Mouse (Mus musculus) intestine, embryonic 14.5 days (tissue): ENCODE results near the gene Smpd1. TPM values are rescaled to one million over a fixed set of nuclear protein-coding genes. Genes with fewer than 3 reads are reported as not detected.

Source experiments
- polyA plus RNA-seq: library from polyadenylated mRNA; unstranded; fragments of >200 nt; fragmentation: Nextera tagmentation; extraction: Ambion mirVana; gene quantifications from 2 replicates; pipeline ENCODE4 v1.2.1, GENCODE M21; 2014

Gene Smpd1
- polyA plus RNA-seq, 1 experiment from 2014 or later: 36.1 TPM

Other genes starting within 250 kb of the Smpd1 start
- gene Olfr689, start 243.2 kb upstream of the Smpd1 start, polyA plus RNA-seq: not detected in 2 replicates
- gene Olfr690, start 220.3 kb upstream of the Smpd1 start, polyA plus RNA-seq: not detected in 2 replicates
- not detected in 2 replicates for gene Olfr691, start 212.1 kb upstream of the Smpd1 start, polyA plus RNA-seq
- not detected in 2 replicates for gene Olfr692, start 186.1 kb upstream of the Smpd1 start, polyA plus RNA-seq
- gene Gm5901, start 179.3 kb upstream of the Smpd1 start, polyA plus RNA-seq: not detected in 2 replicates
- 41.7 and 45.6 TPM in 2 replicates for gene Fam160a2, start 154.3 kb upstream of the Smpd1 start, polyA plus RNA-seq
- gene Cnga4, start 149.8 kb upstream of the Smpd1 start, polyA plus RNA-seq: not detected in 2 replicates
- 0.11 and 0.34 TPM in 2 replicates for gene Cckbr, start 128.6 kb upstream of the Smpd1 start, polyA plus RNA-seq
- 96.0 and 96.7 TPM in 2 replicates for gene Cavin3, start 72.1 kb upstream of the Smpd1 start, polyA plus RNA-seq
- 45.1 and 46.3 TPM in 2 replicates for gene Apbb1, start 27.3 kb downstream of the Smpd1 start, polyA plus RNA-seq
- 0.46 and 0.65 TPM in 2 replicates for gene Hpx, start 45.8 kb downstream of the Smpd1 start, polyA plus RNA-seq
- 25.0 and 27.2 TPM in 2 replicates for gene Trim3, start 79.2 kb downstream of the Smpd1 start, polyA plus RNA-seq
- 213 and 215 TPM in 2 replicates for gene Timm10b, start 85.7 kb downstream of the Smpd1 start, polyA plus RNA-seq
- 88.4 and 89.7 TPM in 2 replicates for gene Arfip2, start 86.1 kb downstream of the Smpd1 start, polyA plus RNA-seq
- 35.5 and 48.9 TPM in 2 replicates for gene Gm45799, start 86.2 kb downstream of the Smpd1 start, polyA plus RNA-seq
- 1.8 and 2.0 TPM in 2 replicates for gene Dnhd1, start 96.5 kb downstream of the Smpd1 start, polyA plus RNA-seq
- 353 and 396 TPM in 2 replicates for gene Ilk, start 182.2 kb downstream of the Smpd1 start, polyA plus RNA-seq
- 36.7 and 41.8 TPM in 2 replicates for gene Rrp8, start 183.0 kb downstream of the Smpd1 start, polyA plus RNA-seq
- gene Taf10, start 190.0 kb downstream of the Smpd1 start, polyA plus RNA-seq: 163 and 185 TPM in 2 replicates
- gene Tpp1, start 197.9 kb downstream of the Smpd1 start, polyA plus RNA-seq: 74.1 and 85.8 TPM in 2 replicates
- gene Dchs1, start 233.3 kb downstream of the Smpd1 start, polyA plus RNA-seq: 17.5 and 18.7 TPM in 2 replicates